Mouse (Mus musculus) cerebellum, adult 2 months (tissue): ENCODE results near the gene Mrpl49. TPM values are rescaled to one million over a fixed set of nuclear protein-coding genes. Genes with fewer than 3 reads are reported as not detected.

Experiments
- DNase-seq, 2 experiments: peaks; one replicate each; pipeline ENCODE4 v3.0.0; 2021
- H3K27ac ChIP-seq: fragments of 200-500 bp; 2 replicates; pipeline ENCODE4 v1.5.1; 2012; ENCODE audit warnings: low read length, control low read depth, inconsistent platforms; ENCODE audit not compliant: insufficient read depth
- H3K27me3 ChIP-seq: fragments of 200-500 bp; 2 replicates; pipeline ENCODE4 v1.6.1; 2012; ENCODE audit warnings: inconsistent platforms, mild to moderate bottlenecking, low read length, moderate library complexity; ENCODE audit not compliant: control insufficient read depth, insufficient read depth
- H3K4me1 ChIP-seq: fragments of 200-500 bp; 2 replicates; pipeline ENCODE4 v1.6.1; 2011; ENCODE audit warnings: low read length; ENCODE audit not compliant: control insufficient read depth, insufficient read depth
- H3K4me3 ChIP-seq: fragments of 200-500 bp; replicated peaks from 2 replicates; pipeline ENCODE3; 2011; ENCODE audit warnings: mild to moderate bottlenecking, low read depth, low read length, control low read depth; ENCODE audit not compliant: insufficient read depth
- CTCF ChIP-seq: fragments of 200-500 bp; IDR thresholded peaks from 2 replicates; pipeline ENCODE4 v1.5.1; 2011; ENCODE audit warnings: low read depth, mild to moderate bottlenecking, control low read depth, low read length, moderate library complexity, borderline replicate concordance; ENCODE audit not compliant: insufficient read depth
- POLR2A ChIP-seq: fragments of 200-500 bp; IDR thresholded peaks from 2 replicates; pipeline ENCODE4 v1.6.1; 2011; ENCODE audit warnings: low read length, control low read depth, borderline replicate concordance; ENCODE audit not compliant: insufficient read depth
- WGBS: fragments of 180-500 bp; shearing (Covaris S2); methylation state at CpG from one replicate; pipeline ENCODE4 v1.1.7; 2018; 5-methylcytosine and 5-hydroxymethylcytosine counted together
- polyA plus RNA-seq: library from polyadenylated mRNA; depleted of rRNA; stranded (reverse); fragments of >200 nt; gene quantifications from 2 replicates; pipeline ENCODE4 v1.2.3, GENCODE M21; 2012; rRNA removed

Mrpl49 gene
- polyA plus RNA-seq, 1 experiment = 48.7 TPM

DNA sequence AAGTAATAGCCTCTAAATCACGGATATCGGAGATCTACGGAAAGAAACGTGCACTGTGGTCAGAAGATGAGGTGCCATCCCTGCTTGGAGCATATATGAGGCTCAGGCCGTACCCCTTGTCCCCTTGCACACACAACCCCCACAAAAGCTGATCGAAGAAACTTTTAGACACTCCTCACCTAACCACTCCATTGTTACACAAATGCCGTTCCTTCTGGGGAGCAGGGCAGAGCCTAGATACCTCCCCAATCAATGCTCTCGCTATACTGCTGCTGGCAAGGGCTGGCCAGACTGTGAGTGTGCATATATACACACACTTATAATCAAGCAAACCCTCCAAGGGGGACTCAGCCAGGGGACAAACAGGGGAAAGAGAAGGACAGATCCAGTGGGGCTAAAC, 48.4 kb downstream of the Mrpl49 start:
- H3K4me1 ChIP-seq = no peaks in the 10 kb centered on the region
- H3K27ac ChIP-seq = no peak overlapping the region
- no peak for TF ChIP-seq POLR2A
- DNase-seq = no peak
- WGBS = 75% methylated on average over 8 of the region's 8 CpGs
- no peak overlapping the region for H3K4me3 ChIP-seq
- no peaks in the 10 kb centered on the region for H3K27me3 ChIP-seq

DNA sequence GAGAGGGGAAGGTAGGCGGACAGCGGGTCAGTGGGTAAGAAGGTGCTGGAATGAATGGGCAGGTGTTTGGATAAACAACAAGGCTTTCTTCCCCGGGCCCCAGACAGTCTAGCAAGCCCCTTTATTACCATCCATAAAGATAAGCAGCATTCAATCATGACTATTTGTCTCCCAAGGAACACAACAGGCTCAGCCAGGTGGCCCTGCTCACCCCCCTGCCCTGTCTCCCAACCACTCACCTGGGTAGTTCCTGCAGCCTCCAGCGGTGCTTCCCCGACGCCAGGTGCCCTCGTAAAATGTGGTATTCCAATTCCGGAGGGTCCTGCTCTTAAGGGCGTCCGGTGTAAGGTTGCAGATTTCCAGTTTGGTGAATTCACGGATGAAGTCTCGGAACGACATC, 50.6 kb downstream of the Mrpl49 start:
- Histone ChIP-seq H3K27ac (no peak overlapping the region), H3K4me3 (no peak overlapping the region), H3K27me3 (no peaks in the 10 kb centered on the region), H3K4me1 (no peaks in the 10 kb centered on the region)
- no peak for DNase-seq
- TF ChIP-seq POLR2A = no peak
- no peak for TF ChIP-seq CTCF
- WGBS = 92% methylated on average over 13 of the region's 13 CpGs

DNA sequence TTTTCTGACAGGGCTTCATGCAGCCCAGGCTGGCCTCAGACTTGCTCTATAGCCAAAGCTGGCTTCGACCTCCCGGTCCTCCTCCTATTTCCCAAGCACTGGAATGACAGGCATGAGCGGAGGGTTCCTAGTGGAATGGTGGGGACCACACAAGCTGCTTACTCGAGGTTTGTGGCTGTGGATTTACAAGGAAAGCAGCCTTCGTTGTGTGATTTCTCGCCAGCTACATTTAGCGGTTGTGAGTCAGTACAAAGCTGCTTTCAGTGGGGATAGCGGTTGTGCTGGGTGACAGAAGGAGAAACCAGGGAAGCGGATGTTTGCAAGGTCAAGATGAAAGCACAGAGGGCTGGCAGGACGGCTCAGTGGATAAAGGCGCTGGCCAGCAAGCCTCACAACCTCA, 52.0 kb downstream of the Mrpl49 start:
- Histone ChIP-seq H3K4me3 (no peak overlapping the region), H3K27ac (no peak overlapping the region), H3K27me3 (no peaks in the 10 kb centered on the region), H3K4me1 (no peaks in the 10 kb centered on the region)
- WGBS = 58% methylated on average over 11 of the region's 11 CpGs
- DNase-seq = no peak
- TF ChIP-seq POLR2A = no peak
- TF ChIP-seq CTCF = no peak

Other genes with a start within 250 kb of the Mrpl49 start
- 23.4 and 28.3 TPM in 2 replicates for gene Frmd8, start 182.5 kb downstream of the Mrpl49 start, polyA plus RNA-seq
- gene Slc25a45, start 180.0 kb downstream of the Mrpl49 start, polyA plus RNA-seq = 4.3 and 5.0 TPM in 2 replicates
- 5.1 and 5.6 TPM in 2 replicates for gene Tigd3, start 163.6 kb downstream of the Mrpl49 start, polyA plus RNA-seq
- gene Dpf2, start 144.8 kb downstream of the Mrpl49 start, polyA plus RNA-seq = 136 and 141 TPM in 2 replicates
- 23.8 and 25.2 TPM in 2 replicates for gene Cdc42ep2, start 133.0 kb downstream of the Mrpl49 start, polyA plus RNA-seq
- gene Pola2, start 93.6 kb downstream of the Mrpl49 start, polyA plus RNA-seq = 16.8 and 19.7 TPM in 2 replicates
- not detected in 2 replicates for gene Slc22a20, start 71.6 kb downstream of the Mrpl49 start, polyA plus RNA-seq
- gene Capn1, start 41.9 kb downstream of the Mrpl49 start, polyA plus RNA-seq = 27.0 and 27.3 TPM in 2 replicates
- 34.5 and 34.8 TPM in 2 replicates for gene Syvn1, start 11.2 kb downstream of the Mrpl49 start, polyA plus RNA-seq
- 792 and 828 TPM in 2 replicates for gene Fau, start 59 bp upstream of the Mrpl49 start, polyA plus RNA-seq
- 50.8 and 51.5 TPM in 2 replicates for gene Znhit2, start 3.4 kb upstream of the Mrpl49 start, polyA plus RNA-seq
- gene Tm7sf2, start 10.6 kb upstream of the Mrpl49 start, polyA plus RNA-seq = 50.8 and 51.6 TPM in 2 replicates
- 95.6 and 108 TPM in 2 replicates for gene Vps51, start 19.4 kb upstream of the Mrpl49 start, polyA plus RNA-seq
- 0.59 TPM in 1 of 2 replicates, not detected in the other for gene Tmem262, start 22.2 kb upstream of the Mrpl49 start, polyA plus RNA-seq
- 0.78 and 1.3 TPM in 2 replicates for gene Gm28374, start 24.5 kb upstream of the Mrpl49 start, polyA plus RNA-seq
- 79.2 and 84.9 TPM in 2 replicates for gene Zfpl1, start 27.2 kb upstream of the Mrpl49 start, polyA plus RNA-seq
- gene Cdca5, start 27.2 kb upstream of the Mrpl49 start, polyA plus RNA-seq = 0.14 and 0.20 TPM in 2 replicates
- gene AC131692.1, start 36.6 kb upstream of the Mrpl49 start, polyA plus RNA-seq = not detected in 2 replicates
- gene Naaladl1, start 48.0 kb upstream of the Mrpl49 start, polyA plus RNA-seq = 0.05 and 0.24 TPM in 2 replicates
- 33.8 and 35.9 TPM in 2 replicates for gene Sac3d1, start 60.9 kb upstream of the Mrpl49 start, polyA plus RNA-seq
- 66.7 and 67.9 TPM in 2 replicates for gene Snx15, start 70.5 kb upstream of the Mrpl49 start, polyA plus RNA-seq
- gene Batf2, start 83.2 kb upstream of the Mrpl49 start, polyA plus RNA-seq = 0.29 and 0.54 TPM in 2 replicates
- gene Arl2, start 83.8 kb upstream of the Mrpl49 start, polyA plus RNA-seq = 174 and 188 TPM in 2 replicates
- 0.08 TPM in 2 replicates for gene Majin, start 126.6 kb upstream of the Mrpl49 start, polyA plus RNA-seq
- gene Gpha2, start 168.6 kb upstream of the Mrpl49 start, polyA plus RNA-seq = 0.21 TPM in 1 of 2 replicates, not detected in the other
- gene Ppp2r5b, start 178.1 kb upstream of the Mrpl49 start, polyA plus RNA-seq = 243 and 258 TPM in 2 replicates
- gene Atg2a, start 183.9 kb upstream of the Mrpl49 start, polyA plus RNA-seq = 40.8 and 41.1 TPM in 2 replicates
- gene Ehd1, start 218.9 kb upstream of the Mrpl49 start, polyA plus RNA-seq = 168 and 220 TPM in 2 replicates
- gene Cdc42bpg, start 248.7 kb upstream of the Mrpl49 start, polyA plus RNA-seq = 33.1 and 36.5 TPM in 2 replicates